Mouse (Mus musculus) liver, embryonic 16.5 days (tissue): ENCODE measurements around the gene Akr1cl. TPM values are rescaled to one million over a fixed set of nuclear protein-coding genes. Genes with fewer than 3 reads are reported as not detected.

ENCODE experiments used
- ATAC-seq: fragments of 200-750 bp; cut with Nextera tagmentation; 2 replicates; pipeline ENCODE4 v1.8.0; 2017; ENCODE audit warnings: low read depth, mild to moderate bottlenecking, moderate number of reproducible peaks, moderate library complexity
- H3K27ac ChIP-seq: fragments of 300-500 bp; sonication (generic); 2 replicates; pipeline ENCODE4 v1.5.1; 2014; ENCODE audit warnings: mild to moderate bottlenecking, low read length
- H3K27me3 ChIP-seq: fragments of 300-500 bp; sonication (generic); 2 replicates; pipeline ENCODE4 v1.6.1; 2014; ENCODE audit warnings: low read depth, low read length, mixed read lengths; ENCODE audit not compliant: control insufficient read depth, insufficient read depth
- H3K36me3 ChIP-seq: fragments of 300-500 bp; sonication (generic); 2 replicates; pipeline ENCODE4 v1.6.1; 2014; ENCODE audit warnings: mild to moderate bottlenecking; ENCODE audit not compliant: control insufficient read depth, insufficient read depth
- H3K4me1 ChIP-seq: fragments of 300-500 bp; sonication (generic); 2 replicates; pipeline ENCODE4 v1.6.1; 2014; ENCODE audit warnings: low read depth, low read length, mixed read lengths; ENCODE audit not compliant: control insufficient read depth
- H3K4me2 ChIP-seq: fragments of 300-500 bp; sonication (generic); 2 replicates; pipeline ENCODE4 v1.6.1; 2014; ENCODE audit warnings: low read depth, low read length, mixed read lengths
- H3K4me3 ChIP-seq: fragments of 300-500 bp; sonication (generic); 2 replicates; pipeline ENCODE4 v1.5.1; 2014; ENCODE audit warnings: low read depth, mild to moderate bottlenecking, low read length
- H3K9ac ChIP-seq: fragments of 300-500 bp; sonication (generic); 2 replicates; pipeline ENCODE4 v1.6.1; 2014; ENCODE audit warnings: low read depth, low read length
- H3K9me3 ChIP-seq: fragments of 300-500 bp; sonication (generic); replicated peaks from 2 replicates; pipeline ENCODE4 v1.6.1; 2016; ENCODE audit warnings: low read length; ENCODE audit not compliant: control insufficient read depth
- WGBS: fragments of 180-500 bp; shearing (Covaris S2); extraction: QIAGEN DNeasy Blood & Tissue Kit; methylation state at CpG from one replicate; pipeline ENCODE4 v1.1.7; 2014; ENCODE audit not compliant: insufficient replicate concordance; 5-methylcytosine and 5-hydroxymethylcytosine counted together
- polyA plus RNA-seq: library from polyadenylated mRNA; unstranded; fragments of >200 nt; fragmentation: Nextera tagmentation; extraction: Ambion mirVana; gene quantifications from 2 replicates; pipeline ENCODE4 v1.2.1, GENCODE M21; 2015

Gene Akr1cl
- polyA plus RNA-seq, result 0.09 and 0.25 TPM in 2 replicates

DNA sequence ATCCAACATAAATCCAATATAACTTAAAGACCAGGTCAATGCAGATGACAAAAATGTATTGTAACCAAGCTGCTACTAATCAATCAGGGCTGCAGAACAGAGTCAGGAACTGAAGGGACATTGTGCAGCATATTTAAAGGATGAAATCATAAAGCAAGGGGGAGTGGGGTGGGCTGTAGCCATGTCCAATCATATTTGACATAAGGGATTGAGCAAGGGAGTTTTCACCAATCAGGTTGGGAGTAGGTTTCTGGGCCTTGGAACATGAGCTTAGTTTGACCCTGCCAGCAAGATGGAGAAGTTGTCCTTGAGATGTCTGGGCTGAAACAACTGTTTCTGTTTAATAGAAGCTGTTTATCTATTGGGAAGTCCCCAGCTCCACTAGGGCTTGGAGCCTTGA is at the start of gene Akr1cl:
Gene Akr1cl (minus strand): TSS at position 119 of the 400 bp plus-strand sequence.
- no peak within 1 kb of the TSS for H3K27ac ChIP-seq
- H3K9ac ChIP-seq, result no peak within 1 kb of the TSS
- no peaks in the 10 kb centered on the region for H3K27me3 ChIP-seq
- ATAC-seq, result no peak
- H3K36me3 ChIP-seq, result no peaks in the 10 kb centered on the region
- H3K4me1 ChIP-seq, result no peaks in the 10 kb centered on the region
- H3K4me2 ChIP-seq, result no peak within 1 kb of the TSS
- no peaks in the 10 kb centered on the region for H3K9me3 ChIP-seq
- no peak within 1 kb of the TSS for H3K4me3 ChIP-seq

DNA sequence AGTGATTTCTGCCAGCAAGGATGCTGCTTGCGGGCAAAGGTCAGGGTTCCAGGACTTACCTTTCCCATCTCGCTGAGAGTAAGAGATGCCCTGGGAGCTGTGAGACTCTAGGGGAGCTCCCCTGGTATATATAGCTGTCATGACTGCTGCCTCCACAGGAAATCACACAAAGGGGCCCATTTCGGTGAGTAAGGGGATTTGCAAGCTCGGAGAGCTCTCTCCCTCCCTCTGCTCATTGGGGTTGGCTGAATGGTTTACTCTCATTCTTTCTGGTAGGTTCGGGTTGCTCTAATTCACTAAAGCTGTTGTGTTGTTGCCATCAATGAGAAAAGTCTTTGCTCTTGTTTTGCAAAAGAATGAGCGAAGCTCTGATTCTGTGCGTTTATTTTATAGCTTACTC is 49.6 kb upstream of the Akr1cl start, which contains the start of gene Crygb:
Gene Crygb (minus strand): TSS at position 101 of the 400 bp plus-strand sequence.
- Histone ChIP-seq H3K36me3 (no peaks in the 10 kb centered on the region), H3K27ac (no peak within 1 kb of the TSS), H3K4me1 (no peaks in the 10 kb centered on the region), H3K9me3 (no peaks in the 10 kb centered on the region), H3K4me3 (no peak within 1 kb of the TSS), H3K27me3 (no peaks in the 10 kb centered on the region), H3K9ac (no peak within 1 kb of the TSS), H3K4me2 (no peak within 1 kb of the TSS)
- 39% methylated on average over 7 of the region's 7 CpGs for WGBS
- ATAC-seq, result no peak

DNA sequence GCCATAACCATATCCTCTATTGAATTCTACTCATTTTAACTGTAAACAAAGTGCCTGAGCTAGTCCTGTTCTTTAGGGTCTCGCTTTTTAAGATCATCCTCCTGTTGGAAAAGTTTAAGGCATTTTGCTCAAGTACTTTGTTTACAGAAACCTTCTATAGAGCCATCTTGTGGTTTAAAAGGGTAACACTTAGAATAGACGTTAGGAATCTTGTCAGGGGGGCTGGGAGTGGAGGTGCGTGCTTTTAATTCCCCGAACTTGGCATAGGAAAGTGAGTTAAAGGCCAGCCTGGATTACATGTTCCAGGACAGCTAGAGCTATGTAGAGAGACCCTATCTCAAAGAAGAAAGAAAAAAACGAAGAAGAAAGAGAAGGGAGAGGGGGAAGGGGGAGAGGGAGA is 43.0 kb upstream of the Akr1cl start:
- ATAC-seq, result no peak
- Histone ChIP-seq H3K9ac (no peak overlapping the region), H3K27ac (no peak overlapping the region), H3K4me1 (no peaks in the 10 kb centered on the region), H3K4me3 (no peak overlapping the region), H3K27me3 (no peaks in the 10 kb centered on the region), H3K36me3 (no peaks in the 10 kb centered on the region), H3K9me3 (no peaks in the 10 kb centered on the region), H3K4me2 (no peak overlapping the region)
- WGBS, result 18% methylated on average over 5 of the region's 5 CpGs

DNA sequence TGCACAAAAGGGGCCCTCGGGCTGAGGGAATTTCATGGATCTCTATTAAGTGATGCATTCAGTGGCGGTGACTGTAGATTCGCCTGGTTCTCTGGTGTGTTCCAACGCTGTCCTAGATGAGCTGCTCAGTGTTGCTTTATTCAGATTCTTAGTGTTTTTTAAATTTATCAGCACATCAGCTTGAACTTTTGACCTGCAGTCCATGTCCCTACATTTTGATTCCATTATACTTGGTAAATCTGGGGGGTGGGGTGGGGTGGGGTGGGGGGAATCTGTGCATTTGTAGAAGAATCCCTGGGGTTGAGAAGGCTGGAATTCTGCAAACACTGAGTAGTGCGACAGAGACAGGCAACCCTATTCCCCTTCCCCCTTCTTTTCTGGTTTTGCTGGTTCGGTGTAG is 41.0 kb upstream of the Akr1cl start, which contains the start of gene Crygc:
Gene Crygc (minus strand): TSS at position 101 of the 400 bp plus-strand sequence.
- H3K36me3 ChIP-seq, result no peaks in the 10 kb centered on the region
- no peaks in the 10 kb centered on the region for H3K4me1 ChIP-seq
- 54% methylated on average over 6 of the region's 6 CpGs for WGBS
- ATAC-seq, result no peak
- no peaks in the 10 kb centered on the region for H3K9me3 ChIP-seq
- no peak within 1 kb of the TSS for H3K4me2 ChIP-seq
- H3K4me3 ChIP-seq, result no peak within 1 kb of the TSS
- H3K27ac ChIP-seq, result no peak within 1 kb of the TSS
- H3K27me3 ChIP-seq, result no peaks in the 10 kb centered on the region
- H3K9ac ChIP-seq, result no peak within 1 kb of the TSS

DNA sequence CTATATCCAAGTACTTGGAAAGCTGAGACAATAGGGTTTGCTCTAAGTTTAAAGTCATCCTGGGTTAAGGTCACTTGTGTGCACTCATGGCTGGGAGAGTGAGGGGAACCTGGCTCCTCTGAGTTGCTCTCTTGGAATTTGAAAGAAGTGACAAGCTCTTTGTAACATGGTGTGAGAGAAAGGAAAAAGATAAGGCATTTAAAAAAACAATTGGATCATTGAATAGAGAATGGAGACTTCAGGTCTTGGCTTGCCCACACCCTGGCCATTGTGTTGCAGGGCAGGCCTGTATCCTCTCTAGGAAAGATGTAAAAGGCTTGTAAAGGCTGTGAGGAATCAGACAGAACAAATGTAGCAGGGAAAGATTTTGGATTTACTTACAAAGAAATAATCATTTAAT is 35.3 kb upstream of the Akr1cl start:
- no peak overlapping the region for H3K4me3 ChIP-seq
- no peak overlapping the region for H3K27ac ChIP-seq
- ATAC-seq, result no peak
- no peaks in the 10 kb centered on the region for H3K9me3 ChIP-seq
- H3K9ac ChIP-seq, result no peak overlapping the region
- no peaks in the 10 kb centered on the region for H3K27me3 ChIP-seq
- H3K36me3 ChIP-seq, result no peaks in the 10 kb centered on the region
- H3K4me1 ChIP-seq, result no peaks in the 10 kb centered on the region
- H3K4me2 ChIP-seq, result no peak overlapping the region

DNA sequence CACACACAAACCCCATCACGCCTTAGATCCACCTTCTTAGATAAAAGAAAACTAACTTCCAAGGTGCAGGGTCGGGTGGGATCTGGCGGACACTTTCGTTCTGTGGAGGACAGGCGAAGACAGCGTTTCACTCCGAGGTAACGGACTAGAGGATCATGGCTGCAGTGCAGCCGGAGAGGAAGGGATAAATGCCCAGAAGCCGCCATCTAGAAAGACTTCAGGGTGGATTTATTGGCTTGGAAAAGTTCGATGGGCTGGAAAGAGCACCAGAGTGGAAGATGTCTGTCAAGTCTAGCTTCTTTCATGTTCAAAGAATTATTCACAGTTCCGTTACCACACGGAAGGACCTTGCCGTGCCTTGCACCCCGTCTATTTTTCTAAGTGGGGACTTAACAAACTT is 31.6 kb upstream of the Akr1cl start:
- ATAC-seq, result no peak
- H3K4me2 ChIP-seq, result no peak overlapping the region

DNA sequence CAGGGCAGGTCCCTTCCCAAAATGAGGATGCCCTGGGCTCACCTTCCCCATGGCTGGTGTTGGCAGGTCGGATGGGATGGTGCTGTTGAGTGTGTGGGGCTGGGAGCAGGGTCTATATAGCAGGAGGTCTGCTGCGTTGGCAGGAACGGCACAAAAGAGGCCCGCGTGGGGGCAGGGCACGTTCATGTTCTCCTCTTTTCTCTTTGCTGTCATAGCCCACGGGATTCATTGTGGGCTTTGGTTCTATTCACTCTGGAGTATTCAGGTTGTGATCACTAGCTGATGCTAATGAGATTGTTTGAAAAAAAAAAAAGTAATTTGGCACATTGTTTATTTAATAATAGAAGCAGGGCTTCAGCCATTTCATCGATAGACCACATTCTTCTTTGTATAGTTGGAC is 30.8 kb upstream of the Akr1cl start, which contains the start of gene Crygd:
Gene Crygd (minus strand): TSS at position 101 of the 400 bp plus-strand sequence.
- whole genome bisulfite sequencing, result 78% methylated on average over 8 of the region's 8 CpGs

More for the DNA sequence above, 31.6 kb upstream of the Akr1cl start:
- Histone ChIP-seq H3K27me3 (no peaks in the 10 kb centered on the region), H3K36me3 (no peaks in the 10 kb centered on the region), H3K4me1 (no peaks in the 10 kb centered on the region), H3K9ac (no peak overlapping the region), H3K27ac (no peak overlapping the region), H3K9me3 (no peaks in the 10 kb centered on the region), H3K4me3 (no peak overlapping the region)
- WGBS, result 77% methylated on average over 15 of the region's 15 CpGs

DNA sequence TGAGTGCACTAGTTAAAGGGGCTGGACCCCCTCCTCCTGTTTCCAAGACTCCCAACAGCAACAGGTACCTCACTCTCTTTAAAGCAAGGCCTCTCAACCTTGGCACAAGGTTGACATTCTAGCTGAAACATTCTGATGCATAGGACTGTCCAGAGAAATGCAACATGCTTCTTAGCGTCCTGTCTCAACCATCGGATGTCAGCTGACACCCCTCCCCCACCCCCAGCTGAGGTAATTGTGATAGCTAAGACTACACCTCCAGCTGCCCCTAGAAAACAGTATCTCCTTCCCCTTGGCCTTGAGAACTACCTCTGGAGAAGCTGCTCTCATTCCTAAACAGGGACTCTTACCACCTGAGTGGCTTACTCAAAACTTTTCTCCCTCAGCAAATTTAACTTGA is 19.6 kb upstream of the Akr1cl start:
- no peak for ATAC-seq
- no peak overlapping the region for H3K4me3 ChIP-seq
- H3K36me3 ChIP-seq, result no peaks in the 10 kb centered on the region
- H3K4me1 ChIP-seq, result no peaks in the 10 kb centered on the region
- no peaks in the 10 kb centered on the region for H3K27me3 ChIP-seq
- WGBS, result 39% methylated on average over 2 of the region's 2 CpGs
- H3K27ac ChIP-seq, result no peak overlapping the region
- no peaks in the 10 kb centered on the region for H3K9me3 ChIP-seq
- H3K4me2 ChIP-seq, result no peak overlapping the region
- no peak overlapping the region for H3K9ac ChIP-seq

More for the DNA sequence above, 30.8 kb upstream of the Akr1cl start, which contains the start of gene Crygd:
- ATAC-seq, result no peak
- Histone ChIP-seq H3K4me3 (no peak within 1 kb of the TSS), H3K4me2 (no peak within 1 kb of the TSS), H3K27me3 (no peaks in the 10 kb centered on the region), H3K36me3 (no peaks in the 10 kb centered on the region), H3K4me1 (no peaks in the 10 kb centered on the region), H3K9me3 (no peaks in the 10 kb centered on the region), H3K9ac (no peak within 1 kb of the TSS), H3K27ac (no peak within 1 kb of the TSS)

DNA sequence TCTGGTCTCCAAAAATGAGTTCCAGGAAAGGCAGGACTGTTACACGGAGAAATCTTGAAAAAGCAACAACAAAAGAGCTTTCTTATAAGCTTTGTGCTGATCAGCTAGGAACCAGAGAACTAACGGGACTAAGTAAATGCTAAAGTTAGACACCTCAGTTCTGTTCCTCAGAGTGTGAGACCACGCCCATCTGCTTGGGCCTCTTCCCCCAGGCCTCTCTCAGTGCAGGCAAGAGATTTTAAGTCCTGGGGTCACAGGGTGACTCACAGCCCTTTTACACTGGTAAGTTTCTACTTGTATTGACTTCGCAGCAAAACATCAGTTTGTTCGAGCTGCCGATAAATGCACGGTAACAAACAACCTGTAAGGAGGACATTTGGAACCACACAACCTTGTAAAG is 19.1 kb upstream of the Akr1cl start:
- ATAC-seq, result no peak

More for the DNA sequence above, 19.1 kb upstream of the Akr1cl start:
- Histone ChIP-seq H3K9me3 (no peaks in the 10 kb centered on the region), H3K36me3 (no peaks in the 10 kb centered on the region), H3K9ac (no peak overlapping the region), H3K4me2 (no peak overlapping the region), H3K4me1 (no peaks in the 10 kb centered on the region), H3K4me3 (no peak overlapping the region), H3K27me3 (no peaks in the 10 kb centered on the region), H3K27ac (no peak overlapping the region)
- 63% methylated on average over 7 of the region's 7 CpGs for WGBS
